Mouse (Mus musculus) gastrocnemius, postnatal 14 days (tissue): ENCODE results near the gene Spata21. TPM values are rescaled to one million over a fixed set of nuclear protein-coding genes. Genes with fewer than 3 reads are reported as not detected.

Experiments used
- DNase-seq: peaks from one replicate; pipeline ENCODE4 v3.0.0; 2021; ENCODE audit warnings: mixed read lengths
- intact Hi-C: fragments of 180-260 bp; cut with DNase I; formaldehyde crosslinking; loops from one replicate; pipeline ENCODE4 v1.15.1; 2025; ENCODE audit warnings: low total_unique reads
- total RNA-seq, 2 experiments: library from RNA; stranded (reverse); gene quantifications; 2 replicates each; pipeline ENCODE4 v1.2.3; 2021

Gene Spata21
- total RNA-seq, 2 experiments from 2014 or later: not detected

GRCm38 (mm10) chr4:141072502-141072901 lies 15.6 kb upstream of the Spata21 start:
- no peak for DNase-seq
- intact Hi-C loops: no loop called here

GRCm38 (mm10) chr4:141073661-141074060 lies 14.5 kb upstream of the Spata21 start:
- intact Hi-C loops: no loop called here

GRCm38 (mm10) chr4:141074109-141074508 lies 14.0 kb upstream of the Spata21 start:
- no peak for DNase-seq
- intact Hi-C loops: no loop called here

More at GRCm38 (mm10) chr4:141073661-141074060, 14.5 kb upstream of the Spata21 start:
- peak; percentile 73 for DNase-seq

- intact Hi-C loops: no loop called here
- no peak for DNase-seq
Measured at GRCm38 (mm10) chr4:141076761-141077506, 11.2 kb upstream of the Spata21 start.

- DNase-seq: peak; percentile 95
- intact Hi-C loops: no loop called here
Measured at GRCm38 (mm10) chr4:141077681-141078509, 10.2 kb upstream of the Spata21 start, which contains the start of gene Necap2. Gene Necap2 (minus strand): TSS chr4:141078357.

GRCm38 (mm10) chr4:141078510-141079137 lies 9.5 kb upstream of the Spata21 start:
- intact Hi-C loops: no loop called here
- DNase-seq: no peak

GRCm38 (mm10) chr4:141086862-141087261 lies 1.3 kb upstream of the Spata21 start:
- intact Hi-C loops: no loop called here
- DNase-seq: no peak

- intact Hi-C loops: no loop called here
- peak; percentile 3 for DNase-seq
Measured at GRCm38 (mm10) chr4:141088714-141089113, 581 bp downstream of the Spata21 start.

- intact Hi-C loops: no loop called here
- DNase-seq: peak; percentile 3
Measured at GRCm38 (mm10) chr4:141095016-141095415, 6.9 kb downstream of the Spata21 start.

GRCm38 (mm10) chr4:141096710-141097109 lies 8.6 kb downstream of the Spata21 start:
- intact Hi-C loops: no loop called here

GRCm38 (mm10) chr4:141098935-141099334 lies 10.8 kb downstream of the Spata21 start:
- intact Hi-C loops: no loop called here
- DNase-seq: no peak

More at GRCm38 (mm10) chr4:141096710-141097109, 8.6 kb downstream of the Spata21 start:
- no peak for DNase-seq

- no peak for DNase-seq
- intact Hi-C loops: no loop called here
Measured at GRCm38 (mm10) chr4:141099956-141100355, 11.8 kb downstream of the Spata21 start.

- DNase-seq: no peak
- intact Hi-C loops: no loop called here
Measured at GRCm38 (mm10) chr4:141101291-141101690, 13.2 kb downstream of the Spata21 start.

- no peak for DNase-seq
- intact Hi-C loops: no loop called here
Measured at GRCm38 (mm10) chr4:141101855-141102254, 13.7 kb downstream of the Spata21 start.

GRCm38 (mm10) chr4:141106526-141107183 lies 18.5 kb downstream of the Spata21 start:
- intact Hi-C loops: no loop called here

GRCm38 (mm10) chr4:141108196-141108732 lies 20.1 kb downstream of the Spata21 start:
- DNase-seq: no peak
- intact Hi-C loops: no loop called here

More at GRCm38 (mm10) chr4:141106526-141107183, 18.5 kb downstream of the Spata21 start:
- peak; percentile 28 for DNase-seq

GRCm38 (mm10) chr4:141113831-141114230 lies 25.7 kb downstream of the Spata21 start:
- intact Hi-C loops: no loop called here
- DNase-seq: peak; percentile 33

- DNase-seq: peak; percentile 45
- intact Hi-C loops: no loop called here
Measured at GRCm38 (mm10) chr4:141114521-141114981, 26.4 kb downstream of the Spata21 start.

GRCm38 (mm10) chr4:141115398-141115797 lies 27.3 kb downstream of the Spata21 start:
- intact Hi-C loops: no loop called here
- DNase-seq: no peak
